Mouse (Mus musculus) cerebellum, postnatal 25 days (tissue): Measurements from ENCODE around the gene Tns1.

Source experiments
- DNase-seq, 2 experiments: peaks; one replicate each; pipeline ENCODE4 v3.0.0; 2021; ENCODE audit warnings: mixed read lengths in 2 of 2

Tns1 gene

GRCm38 (mm10) chr1:74121821-74122576 lies 2.2 kb downstream of the Tns1 start:
- peak in 1 of 2 experiments; percentile 48 for DNase-seq

- DNase-seq: no peak
Observed at GRCm38 (mm10) chr1:74121138-74121537, 3.1 kb downstream of the Tns1 start.

GRCm38 (mm10) chr1:74119115-74119514 lies 5.1 kb downstream of the Tns1 start:
- DNase-seq: no peak

- DNase-seq: no peak
Observed at GRCm38 (mm10) chr1:74117876-74118275, 6.4 kb downstream of the Tns1 start.

GRCm38 (mm10) chr1:74113071-74113470 lies 11.2 kb downstream of the Tns1 start:
- no peak for DNase-seq

- no peak for DNase-seq
Observed at GRCm38 (mm10) chr1:74111696-74112030, 12.6 kb downstream of the Tns1 start.

GRCm38 (mm10) chr1:74110932-74111695 lies 13.1 kb downstream of the Tns1 start:
- no peak for DNase-seq

- no peak for DNase-seq
Observed at GRCm38 (mm10) chr1:74109670-74110069, 14.6 kb downstream of the Tns1 start.

- no peak for DNase-seq
Observed at GRCm38 (mm10) chr1:74107931-74108618, 16.2 kb downstream of the Tns1 start.

GRCm38 (mm10) chr1:74106214-74106613 lies 18.0 kb downstream of the Tns1 start:
- no peak for DNase-seq

- DNase-seq: peak; percentile 45 to 61
Observed at GRCm38 (mm10) chr1:74105660-74106059, 18.6 kb downstream of the Tns1 start.

- DNase-seq: no peak
Observed at GRCm38 (mm10) chr1:74103654-74104353, 20.4 kb downstream of the Tns1 start.

GRCm38 (mm10) chr1:74099001-74099435 lies 25.2 kb downstream of the Tns1 start:
- DNase-seq: peak in 1 of 2 experiments; percentile 52

- DNase-seq: peak; percentile 20 to 36
Observed at GRCm38 (mm10) chr1:74098004-74099000, 25.9 kb downstream of the Tns1 start.

GRCm38 (mm10) chr1:74095728-74096127 lies 28.5 kb downstream of the Tns1 start:
- DNase-seq: no peak

GRCm38 (mm10) chr1:74095296-74095695 lies 29.0 kb downstream of the Tns1 start:
- DNase-seq: no peak

GRCm38 (mm10) chr1:74094497-74095270 lies 29.6 kb downstream of the Tns1 start:
- peak; percentile 24 to 60 for DNase-seq

- DNase-seq: no peak
Observed at GRCm38 (mm10) chr1:74093447-74093846, 30.8 kb downstream of the Tns1 start.

- no peak for DNase-seq
Observed at GRCm38 (mm10) chr1:74092242-74092641, 32.0 kb downstream of the Tns1 start.

- DNase-seq: no peak
Observed at GRCm38 (mm10) chr1:74091611-74092224, 32.5 kb downstream of the Tns1 start.
